Mouse (Mus musculus) midbrain, embryonic 11.5 days (tissue): Measurements from ENCODE around the gene Tmem181a. TPM values are rescaled to one million over a fixed set of nuclear protein-coding genes. Genes with fewer than 3 reads are reported as not detected.
"Not testable (repeated sequence)": the region's sequence is repeated elsewhere in the genome, so short reads cannot be mapped to it uniquely, and the experiment has no call there.

Experiments
- ATAC-seq: fragments of 200-750 bp; cut with Nextera tagmentation; 2 replicates; pipeline ENCODE4 v1.8.0; 2017; ENCODE audit warnings: moderate TSS enrichment, moderate library complexity; ENCODE audit not compliant: low FRiP score
- DNase-seq: peaks from one replicate; pipeline ENCODE4 v3.0.0; 2015; ENCODE audit warnings: low spot score; ENCODE audit errors: missing footprints
- H3K27ac ChIP-seq: fragments of 300-500 bp; sonication (generic); 2 replicates; pipeline ENCODE4 v1.5.1; 2014; ENCODE audit warnings: low read depth, low read length
- H3K27me3 ChIP-seq: fragments of 300-500 bp; sonication (generic); 2 replicates; pipeline ENCODE4 v1.6.1; 2014; ENCODE audit warnings: mild to moderate bottlenecking, low read length, moderate library complexity, mixed read lengths; ENCODE audit not compliant: control insufficient read depth, insufficient read depth
- H3K36me3 ChIP-seq: fragments of 300-500 bp; sonication (generic); 2 replicates; pipeline ENCODE4 v1.6.1; 2014; ENCODE audit warnings: mild to moderate bottlenecking, low read length, moderate library complexity, mixed read lengths; ENCODE audit not compliant: control insufficient read depth, insufficient read depth
- H3K4me1 ChIP-seq: fragments of 300-500 bp; sonication (generic); 2 replicates; pipeline ENCODE4 v1.6.1; 2014; ENCODE audit warnings: low read length; ENCODE audit not compliant: control insufficient read depth, insufficient read depth
- H3K4me2 ChIP-seq: fragments of 300-500 bp; sonication (generic); 2 replicates; pipeline ENCODE4 v1.6.1; 2014; ENCODE audit warnings: mild to moderate bottlenecking, moderate library complexity
- H3K4me3 ChIP-seq: fragments of 300-500 bp; sonication (generic); 2 replicates; pipeline ENCODE4 v1.5.1; 2014; ENCODE audit warnings: low read depth, low read length
- H3K9ac ChIP-seq: fragments of 300-500 bp; sonication (generic); 2 replicates; pipeline ENCODE4 v1.6.1; 2014; ENCODE audit warnings: low read length
- H3K9me3 ChIP-seq: fragments of 300-500 bp; sonication (generic); 2 replicates; pipeline ENCODE4 v1.6.1; 2016; ENCODE audit warnings: low read length; ENCODE audit not compliant: control insufficient read depth
- WGBS: fragments of 180-500 bp; shearing (Covaris S2); extraction: QIAGEN DNeasy Blood & Tissue Kit; methylation state at CpG from one replicate; pipeline ENCODE4 v1.1.7; 2014; 5-methylcytosine and 5-hydroxymethylcytosine counted together
- polyA plus RNA-seq: library from polyadenylated mRNA; unstranded; fragments of >200 nt; fragmentation: Nextera tagmentation; extraction: Ambion mirVana; gene quantifications from 2 replicates; pipeline ENCODE4 v1.2.1, GENCODE M21; 2014

The Tmem181a gene
- 22.2 and 25.6 TPM in 2 replicates for polyA plus RNA-seq

GRCm38 (mm10) chr17:6256400-6257069, at the start of gene Tmem181a:
TSS of gene Tmem181a (plus strand) at chr17:6256860.
- H3K27ac ChIP-seq, DNase-seq, H3K9me3 ChIP-seq, H3K9ac ChIP-seq, H3K27me3 ChIP-seq, H3K36me3 ChIP-seq, H3K4me1 ChIP-seq: not testable (repeated sequence)
- ATAC-seq: peak; percentile 74
- Histone ChIP-seq H3K4me3 (0 out of 2 replicates have a peak within 1 kb of the TSS, but pooled peaks have one; percentile 13), H3K4me2 (peak within 1 kb of the TSS; percentile 29; the same call in 1 of the 2 replicates)
- WGBS: 2% methylated on average over 8 of the region's 51 CpGs

- H3K27ac ChIP-seq: no peak overlapping the region
- H3K9ac ChIP-seq: no peak overlapping the region
- H3K4me1 ChIP-seq: no peaks in the 10 kb centered on the region
- WGBS: 100% methylated on average over 1 of the region's 1 CpGs
- H3K4me3 ChIP-seq: no peak overlapping the region
- H3K27me3 ChIP-seq: no peaks in the 10 kb centered on the region
- H3K4me2 ChIP-seq: no peak overlapping the region
- DNase-seq (no peak), ATAC-seq (no peak)
- H3K9me3 ChIP-seq: no peaks in the 10 kb centered on the region
- peaks cover 6% of the 10 kb centered on the region for H3K36me3 ChIP-seq
These were observed 44.9 kb upstream of the Tmem181a start for GRCm38 (mm10) chr17:6211721-6212120.

DNA sequence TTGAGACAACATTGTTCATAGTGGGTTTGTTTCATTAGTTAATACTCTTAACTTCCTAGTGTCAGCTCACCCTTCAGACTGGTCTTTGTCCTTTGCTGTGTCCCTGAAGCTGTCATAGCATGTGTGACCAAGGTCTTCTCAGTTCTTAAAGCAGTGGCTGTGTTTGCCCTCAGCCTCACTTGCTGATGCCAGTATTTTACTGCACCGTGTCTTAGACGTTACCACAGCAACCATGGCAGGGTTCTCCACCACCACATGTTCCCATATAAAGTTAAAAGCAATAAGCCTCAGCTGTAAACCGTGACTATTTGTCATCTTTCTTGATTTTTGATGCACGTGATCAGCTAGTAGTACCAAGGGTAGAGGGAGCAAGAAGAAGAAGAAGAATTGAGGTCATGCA, 41.0 kb upstream of the Tmem181a start:
- H3K9ac ChIP-seq: no peak overlapping the region
- WGBS: 92% methylated on average over 4 of the region's 4 CpGs
- DNase-seq: no peak
- no peak overlapping the region for H3K4me2 ChIP-seq
- no peak for ATAC-seq
- no peaks in the 10 kb centered on the region for H3K27me3 ChIP-seq
- H3K4me3 ChIP-seq: no peak overlapping the region
- H3K4me1 ChIP-seq: no peaks in the 10 kb centered on the region
- peaks cover 6% of the 10 kb centered on the region for H3K36me3 ChIP-seq
- H3K9me3 ChIP-seq: no peaks in the 10 kb centered on the region
- no peak overlapping the region for H3K27ac ChIP-seq

DNA sequence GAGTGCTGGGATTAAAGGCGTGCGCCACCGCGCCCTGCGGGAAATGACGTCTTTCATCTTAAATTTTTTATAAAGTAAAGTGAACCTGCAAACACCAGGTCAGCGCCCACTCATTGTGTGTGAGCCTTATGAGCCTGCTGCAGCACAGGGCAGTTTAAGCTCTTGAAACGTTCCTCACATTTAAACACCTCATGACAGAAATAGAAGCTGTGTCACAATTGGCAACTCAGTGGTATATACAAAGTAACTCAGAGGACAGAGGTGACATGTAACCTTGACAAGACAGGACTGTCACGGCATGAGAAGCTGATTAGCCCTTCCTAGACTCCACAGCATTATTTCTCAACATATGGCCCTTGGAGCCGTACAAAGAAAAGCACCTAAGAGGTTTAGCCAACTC, 40.1 kb upstream of the Tmem181a start:
- ATAC-seq: no peak
- no peak for DNase-seq
- peaks cover 6% of the 10 kb centered on the region for H3K36me3 ChIP-seq
- H3K4me1 ChIP-seq: no peaks in the 10 kb centered on the region
- H3K27ac ChIP-seq: no peak overlapping the region
- no peak overlapping the region for H3K4me2 ChIP-seq
- H3K9ac ChIP-seq: no peak overlapping the region
- H3K9me3 ChIP-seq: no peaks in the 10 kb centered on the region
- WGBS: 94% methylated on average over 10 of the region's 10 CpGs
- no peak overlapping the region for H3K4me3 ChIP-seq
- no peaks in the 10 kb centered on the region for H3K27me3 ChIP-seq

- not testable (repeated sequence) for H3K4me3 ChIP-seq, H3K4me2 ChIP-seq, ATAC-seq, H3K9me3 ChIP-seq, H3K27ac ChIP-seq, H3K27me3 ChIP-seq, DNase-seq, H3K36me3 ChIP-seq, H3K9ac ChIP-seq, H3K4me1 ChIP-seq
- WGBS: no CpG with 5 or more reads among the region's 7 CpGs
These were observed 24.0 kb upstream of the Tmem181a start for GRCm38 (mm10) chr17:6232633-6233032.

GRCm38 (mm10) chr17:6251298-6251697, 5.4 kb upstream of the Tmem181a start:
- not testable (repeated sequence) for H3K9me3 ChIP-seq, H3K27ac ChIP-seq, DNase-seq, H3K4me2 ChIP-seq, H3K4me1 ChIP-seq, H3K36me3 ChIP-seq, H3K4me3 ChIP-seq, H3K9ac ChIP-seq, ATAC-seq, H3K27me3 ChIP-seq
- 100% methylated on average over 1 of the region's 1 CpGs for WGBS

DNA sequence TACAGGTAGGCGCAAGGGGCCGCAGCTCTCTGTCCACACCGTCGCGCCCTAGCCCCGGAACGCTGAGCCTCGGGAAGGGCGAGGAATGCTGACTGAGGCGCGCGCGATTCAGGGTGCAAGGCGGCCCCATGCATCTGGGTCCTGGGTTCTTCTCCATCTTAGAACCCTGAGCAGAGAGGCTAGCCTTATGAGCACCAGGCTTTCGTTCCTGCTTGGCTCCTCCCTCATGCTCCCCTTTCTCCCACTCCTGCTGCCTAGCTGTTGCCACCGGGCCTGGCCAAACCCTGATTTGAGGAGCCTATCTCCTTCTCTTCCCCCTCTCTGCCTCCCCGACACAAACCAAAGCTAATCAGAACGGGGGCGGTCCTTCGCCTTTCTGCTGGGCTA, 403 bp downstream of the Tmem181a start:
- DNase-seq: peak; percentile 81
- not testable (repeated sequence) for H3K4me1 ChIP-seq, H3K9me3 ChIP-seq, H3K9ac ChIP-seq, H3K27me3 ChIP-seq, H3K36me3 ChIP-seq, H3K27ac ChIP-seq
- WGBS: 0% methylated on average over 15 of the region's 20 CpGs
- H3K4me2 ChIP-seq: peak overlapping the region; percentile 29; the same call in 1 of the 2 replicates
- 0 out of 2 replicates have a peak overlapping the region, but pooled peaks have one; percentile 13 for H3K4me3 ChIP-seq
- 0 out of 2 replicates have a peak, but pooled peaks have one; percentile 11 for ATAC-seq

DNA sequence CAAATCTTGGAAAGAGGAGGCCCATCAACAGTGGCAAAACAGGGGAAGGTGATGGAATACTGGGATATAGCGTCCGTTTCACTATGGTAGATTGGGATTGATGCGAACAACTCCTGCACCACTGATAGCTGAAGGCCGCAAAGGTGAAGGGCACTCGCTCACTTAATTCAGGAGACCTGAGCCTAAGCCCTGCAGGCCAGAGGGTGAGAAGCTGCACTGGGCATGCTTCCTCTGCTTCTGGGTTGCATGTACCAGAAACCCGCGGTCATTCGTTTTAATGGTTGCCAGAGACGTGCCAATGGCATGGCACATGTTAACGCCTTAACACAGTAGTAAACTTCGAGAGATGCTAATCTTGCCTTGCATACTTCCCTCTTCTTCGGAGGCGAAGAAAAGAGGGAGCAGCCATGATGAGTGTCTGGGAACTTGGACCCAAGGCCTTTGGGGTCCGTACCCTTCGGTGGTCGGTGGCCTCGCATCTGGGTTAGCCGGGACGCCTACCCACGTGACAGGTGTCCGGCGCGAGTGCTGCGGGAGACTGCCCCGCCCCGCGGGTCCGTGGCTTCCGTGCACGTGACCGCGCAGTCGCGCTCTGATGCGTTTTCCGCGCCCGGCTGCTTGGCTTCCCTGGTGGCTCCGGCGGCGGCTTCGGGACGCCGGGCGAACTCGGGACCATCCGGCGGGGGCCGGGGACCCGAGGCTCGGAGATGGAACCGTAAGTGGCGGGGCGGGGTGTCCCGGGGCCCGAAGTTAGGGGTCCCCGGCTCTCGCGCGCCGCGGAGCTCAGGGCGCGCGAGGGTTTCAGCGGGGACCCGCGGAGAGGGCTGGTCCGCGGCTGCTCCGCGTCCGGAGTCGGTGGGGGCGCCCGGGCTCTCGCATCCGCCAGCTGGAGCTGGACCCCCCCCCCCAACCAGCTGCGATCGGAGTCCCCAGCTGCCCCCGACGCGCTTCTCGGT, 13.5 kb downstream of the Tmem181a start:
- not testable (repeated sequence) for H3K4me1 ChIP-seq, H3K27me3 ChIP-seq, H3K9me3 ChIP-seq, H3K36me3 ChIP-seq, H3K27ac ChIP-seq
- H3K9ac ChIP-seq: peak overlapping the region; percentile 56
- H3K4me2 ChIP-seq: peak overlapping the region; percentile 52
- peak; percentile 89 for ATAC-seq
- peak; percentile 92 for DNase-seq
- 2% methylated on average over 51 of the region's 84 CpGs for whole genome bisulfite sequencing
- H3K4me3 ChIP-seq: peak overlapping the region; percentile 48

- ATAC-seq, H3K36me3 ChIP-seq, H3K27ac ChIP-seq, H3K4me1 ChIP-seq, H3K27me3 ChIP-seq, H3K9me3 ChIP-seq: not testable (repeated sequence)
- H3K4me3 ChIP-seq: peak overlapping the region; percentile 48
- under 1% methylated on average over 24 of the region's 25 CpGs for WGBS
- peak overlapping the region; percentile 56 for H3K9ac ChIP-seq
- DNase-seq: peak; percentile 94
- peak overlapping the region; percentile 52 for H3K4me2 ChIP-seq
These were observed 14.2 kb downstream of the Tmem181a start for GRCm38 (mm10) chr17:6270840-6271239.
